Mouse (Mus musculus): ENCODE data around the gene Fut9. TPM values are rescaled to one million over a fixed set of nuclear protein-coding genes. Genes with fewer than 3 reads are reported as not detected.

Gene Fut9
- polyA plus RNA-seq (2017; shearing (Covaris generic)), result not detected

DNA sequence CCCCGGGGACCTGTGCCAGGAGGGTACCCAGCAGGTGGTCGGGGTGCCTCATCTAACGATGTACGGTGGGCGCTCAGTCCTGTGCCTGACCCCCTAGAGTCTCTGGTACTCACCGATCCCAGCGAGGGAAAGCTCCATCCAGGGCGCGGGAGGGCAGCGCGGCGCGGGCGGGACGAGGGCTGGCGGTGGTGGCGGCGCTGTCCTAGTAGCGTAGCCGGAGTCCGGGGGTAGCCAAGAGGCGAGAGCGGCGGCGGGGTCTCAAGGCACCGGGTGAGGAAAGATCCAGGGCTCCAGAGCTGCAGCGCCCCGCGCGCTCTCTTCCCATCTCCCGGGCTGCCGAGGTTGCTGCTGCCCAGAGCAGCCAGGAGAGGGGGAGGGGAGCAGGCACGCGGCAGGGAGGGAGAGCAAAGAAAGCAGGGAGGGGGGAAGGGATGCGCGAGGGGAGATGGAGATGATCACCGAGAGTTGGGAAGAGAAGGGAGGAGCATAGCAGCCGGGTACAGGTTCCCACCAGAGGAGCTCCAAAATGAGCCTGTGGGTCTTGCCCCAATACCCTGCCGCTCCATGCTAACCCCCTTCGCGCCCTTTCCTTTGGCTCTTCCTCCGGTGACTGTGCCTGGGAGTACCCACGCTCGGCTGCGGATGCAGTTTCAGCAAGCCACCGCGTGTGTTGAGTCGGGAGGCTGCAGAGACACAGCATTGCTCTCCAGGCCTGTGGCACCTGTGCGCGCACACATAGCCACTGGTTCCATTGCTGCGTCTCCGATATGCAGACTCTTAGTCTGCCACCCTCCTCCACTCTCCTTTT, at the start of gene Fut9:
TSS of gene Fut9 (minus strand) at position 769 of the 808 bp plus-strand sequence.

